Mouse (Mus musculus) ES-E14 (cell line): Measurements from ENCODE around the gene Lrrc17.

ENCODE experiments used
- HCFC1 ChIP-seq: IDR thresholded peaks from 2 replicates; pipeline ENCODE4 v1.6.1; 2012; ENCODE audit warnings: low read length, inconsistent platforms, borderline replicate concordance; ENCODE audit not compliant: insufficient read depth
- ZC3H11A ChIP-seq: IDR thresholded peaks from 2 replicates; pipeline ENCODE4 v1.6.1; 2012; ENCODE audit warnings: low read depth, mild to moderate bottlenecking, inconsistent platforms, low read length, borderline replicate concordance

DNA sequence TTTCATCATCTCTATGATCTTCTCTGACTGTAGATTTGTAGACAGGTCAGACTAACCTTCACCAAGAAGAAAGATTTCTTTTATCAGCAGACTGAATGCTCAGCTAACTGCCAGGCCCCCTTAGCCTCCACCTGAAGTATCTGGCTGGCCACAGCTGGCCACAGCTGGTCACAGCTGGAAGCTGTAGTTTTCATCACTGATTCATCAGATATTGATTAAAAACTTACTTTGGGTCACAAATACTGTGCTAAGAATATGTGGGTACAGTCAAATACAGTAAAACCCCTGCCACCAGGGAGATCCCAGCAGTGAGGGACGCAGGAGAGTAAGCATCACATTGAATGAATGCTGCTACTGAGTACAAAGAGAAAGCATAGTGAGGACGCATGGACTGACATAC, 11.2 kb upstream of the Lrrc17 start:
- TF ChIP-seq HCFC1 (no peak), ZC3H11A (no peak)
